Mouse (Mus musculus): ENCODE results near the gene Gm20388.

Gene Gm20388

GRCm38 (mm10) chr8:121721072-121721471, 1810.4 kb downstream of the Gm20388 start:
- DNase-seq (ENCODE audit: low spot score in 2 of 2) = no peak

DNA sequence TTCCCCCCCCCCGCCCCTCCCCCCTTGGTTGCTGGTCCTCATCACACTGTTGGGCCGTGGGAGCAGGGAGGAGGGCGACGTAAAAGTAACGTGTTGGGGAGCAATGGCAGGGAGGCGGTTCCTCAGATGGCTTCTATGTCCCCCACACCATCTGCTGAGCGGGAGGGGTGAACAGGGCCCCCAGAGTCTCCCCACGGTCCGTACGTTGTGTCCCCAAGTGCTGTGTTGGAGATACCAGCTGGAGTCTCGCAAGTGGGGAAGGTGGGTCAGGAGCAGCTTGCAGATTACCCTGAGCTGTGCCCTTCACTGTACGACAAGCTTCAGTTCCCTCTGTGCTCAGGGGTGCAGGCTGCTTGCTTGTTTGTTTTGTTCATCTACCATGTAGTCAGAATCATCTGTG, 1813.2 kb downstream of the Gm20388 start:
- no peak for DNase-seq (ENCODE audit: low spot score in 2 of 2)

DNA sequence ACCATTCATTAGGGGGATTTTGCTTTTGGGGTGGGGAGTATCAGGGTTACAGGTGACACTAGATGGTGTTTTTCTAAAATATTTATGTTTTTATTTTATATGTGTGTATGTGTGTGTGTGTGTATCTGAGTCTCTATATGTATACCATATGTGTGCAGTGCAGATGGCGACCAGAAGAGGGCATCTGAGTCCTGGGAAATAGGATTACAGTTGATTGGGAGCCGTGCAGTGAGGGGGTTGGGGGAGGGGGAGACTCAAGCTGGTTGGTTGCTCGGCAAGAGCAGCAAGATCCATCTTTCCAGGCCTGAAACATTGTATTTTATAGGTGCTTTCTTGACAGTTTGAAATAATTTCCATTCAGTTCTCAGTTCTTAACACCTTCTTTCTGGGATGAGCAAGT, 1816.5 kb downstream of the Gm20388 start:
- no peak for DNase-seq (ENCODE audit: low spot score in 2 of 2)

DNA sequence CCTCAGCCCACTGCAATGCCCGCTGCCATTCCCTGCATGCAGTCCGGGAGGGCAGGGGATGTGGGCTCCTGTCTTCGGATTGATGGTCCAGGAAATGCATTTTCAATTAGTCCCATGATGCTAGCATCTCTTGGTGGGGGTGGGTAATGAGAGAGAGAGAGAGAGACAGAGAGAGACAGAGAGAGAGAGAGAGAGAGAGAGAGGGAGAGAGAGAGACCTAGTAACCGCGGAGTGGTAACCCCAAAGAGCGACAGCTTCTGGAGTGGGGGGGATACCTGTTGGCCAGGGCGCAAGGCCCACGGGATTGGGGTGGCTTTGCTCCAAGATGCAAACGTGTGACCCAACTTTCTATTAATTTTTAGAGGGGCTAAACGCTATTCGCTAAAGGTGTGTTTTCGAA, 1818.7 kb downstream of the Gm20388 start, which contains the start of gene Jph3:
Gene Jph3, plus strand, starts transcription at position 301 of the 400 bp plus-strand sequence.
- DNase-seq (ENCODE audit: low spot score in 2 of 2) = no peak

DNA sequence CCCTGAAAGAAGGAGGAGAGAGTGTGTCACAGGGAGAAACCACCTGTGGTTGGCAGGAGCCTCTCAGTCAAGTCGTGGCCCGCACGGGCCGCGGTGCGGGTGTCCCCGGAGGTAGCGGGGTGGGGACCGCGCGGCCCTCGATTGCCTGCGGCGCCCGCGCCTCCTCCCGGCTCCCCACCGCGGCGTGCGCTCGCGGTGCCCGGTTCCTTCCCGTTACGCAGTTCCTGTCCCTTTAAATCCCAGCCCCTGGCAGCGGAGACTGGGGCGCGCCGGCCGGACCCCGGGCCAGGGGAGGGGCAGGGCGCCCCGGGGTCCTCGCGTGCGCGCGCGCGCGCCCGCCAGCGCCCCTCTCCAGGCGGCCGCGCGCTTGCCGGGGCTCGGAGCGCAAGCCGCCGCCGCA, 1819.1 kb downstream of the Gm20388 start:
- DNase-seq (ENCODE audit: low spot score in 2 of 2) = no peak

- DNase-seq (ENCODE audit: low spot score in 2 of 2) = no peak
Observed at GRCm38 (mm10) chr8:121730170-121730569, 1819.5 kb downstream of the Gm20388 start.

GRCm38 (mm10) chr8:121730646-121731045, 1820.0 kb downstream of the Gm20388 start:
- DNase-seq (ENCODE audit: low spot score in 2 of 2) = no peak

- no peak for DNase-seq (ENCODE audit: low spot score in 2 of 2)
Observed at GRCm38 (mm10) chr8:121731060-121731459, 1820.4 kb downstream of the Gm20388 start.

GRCm38 (mm10) chr8:121731471-121732333, 1821.1 kb downstream of the Gm20388 start:
- DNase-seq (ENCODE audit: low spot score in 2 of 2) = peak; percentile 53 to 64

DNA sequence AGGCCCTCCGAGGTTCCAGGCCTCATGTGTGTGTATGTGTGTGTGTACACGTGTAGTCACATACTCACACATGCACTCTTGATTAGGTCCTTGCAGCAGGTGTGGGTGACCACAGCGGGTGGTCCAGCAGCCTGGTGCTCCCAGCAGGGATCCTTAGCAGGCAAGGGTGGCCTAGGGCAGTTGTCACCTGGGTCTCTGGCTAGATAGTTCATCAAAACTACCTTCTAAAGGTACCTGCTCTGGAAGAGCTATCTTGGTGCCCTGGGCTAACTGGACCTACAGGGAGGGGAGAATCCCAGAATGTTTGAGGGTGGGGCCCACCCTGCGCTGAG, 1821.7 kb downstream of the Gm20388 start:
- no peak for DNase-seq (ENCODE audit: low spot score in 2 of 2)

DNA sequence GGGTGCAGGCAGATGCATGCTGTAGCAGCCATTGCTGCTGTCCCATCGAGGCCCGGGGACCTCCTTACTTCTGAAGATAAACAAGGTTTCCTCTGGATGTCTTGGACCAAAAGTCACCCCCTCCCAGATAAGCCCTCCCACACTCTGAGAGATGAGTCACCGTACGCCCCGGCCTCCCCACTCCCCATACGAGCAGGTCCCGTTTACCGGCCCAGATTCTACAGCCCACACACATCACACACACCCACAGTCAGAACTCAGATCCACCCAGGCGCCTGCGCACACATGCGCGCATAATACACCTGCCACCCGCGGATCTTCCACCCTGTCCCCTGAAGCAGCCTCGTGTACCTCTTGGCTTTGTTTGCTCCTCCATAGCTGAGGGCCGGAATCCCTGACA, 1823.6 kb downstream of the Gm20388 start:
- peak; percentile 78 to 85 for DNase-seq (ENCODE audit: low spot score in 2 of 2)

DNA sequence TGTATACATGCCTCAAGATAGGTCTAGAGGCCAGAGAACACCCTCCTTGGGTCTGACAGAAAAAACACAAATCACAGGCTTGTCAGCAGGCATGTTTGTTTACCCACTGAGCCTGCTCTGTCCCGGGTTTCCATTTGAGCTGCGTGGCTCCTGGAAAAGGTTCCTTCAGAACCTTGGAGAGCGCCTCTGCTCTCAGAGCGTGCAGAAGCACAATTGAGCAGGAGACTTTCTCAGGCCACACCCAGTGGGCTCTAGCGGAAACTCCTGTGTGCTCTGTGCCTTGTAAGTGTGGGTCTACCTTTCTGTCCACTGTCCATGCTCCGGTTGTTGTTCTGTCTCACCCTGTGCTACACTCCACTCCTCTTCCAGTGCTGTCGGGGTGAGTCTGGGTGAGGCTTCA, 1825.6 kb downstream of the Gm20388 start:
- DNase-seq (ENCODE audit: low spot score in 2 of 2) = no peak

GRCm38 (mm10) chr8:121740721-121741120, 1830.1 kb downstream of the Gm20388 start:
- no peak for DNase-seq (ENCODE audit: low spot score in 2 of 2)

GRCm38 (mm10) chr8:121749501-121749900, 1838.9 kb downstream of the Gm20388 start:
- DNase-seq (ENCODE audit: low spot score in 2 of 2) = no peak

GRCm38 (mm10) chr8:121750512-121750911, 1839.9 kb downstream of the Gm20388 start:
- DNase-seq (ENCODE audit: low spot score in 2 of 2) = no peak

DNA sequence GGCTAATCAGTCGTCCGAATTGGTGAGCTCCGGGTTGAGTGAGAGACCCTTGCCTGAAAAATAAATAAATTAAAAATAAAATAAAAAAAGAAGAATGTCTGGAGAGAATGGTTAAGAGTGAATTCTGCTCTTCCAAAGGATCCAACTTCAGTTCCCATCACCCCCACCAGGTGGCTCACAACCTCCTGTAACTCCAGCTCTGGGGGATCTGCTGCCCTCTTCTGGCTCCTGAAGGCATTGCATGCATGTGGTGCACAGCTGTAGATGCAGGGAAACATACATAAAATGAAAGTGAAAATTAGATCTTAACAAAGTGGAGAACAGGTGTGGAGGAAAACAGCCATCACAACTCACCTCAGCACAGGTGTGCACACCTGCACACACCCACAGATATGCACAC, 1840.8 kb downstream of the Gm20388 start:
- no peak for DNase-seq (ENCODE audit: low spot score in 2 of 2)

DNA sequence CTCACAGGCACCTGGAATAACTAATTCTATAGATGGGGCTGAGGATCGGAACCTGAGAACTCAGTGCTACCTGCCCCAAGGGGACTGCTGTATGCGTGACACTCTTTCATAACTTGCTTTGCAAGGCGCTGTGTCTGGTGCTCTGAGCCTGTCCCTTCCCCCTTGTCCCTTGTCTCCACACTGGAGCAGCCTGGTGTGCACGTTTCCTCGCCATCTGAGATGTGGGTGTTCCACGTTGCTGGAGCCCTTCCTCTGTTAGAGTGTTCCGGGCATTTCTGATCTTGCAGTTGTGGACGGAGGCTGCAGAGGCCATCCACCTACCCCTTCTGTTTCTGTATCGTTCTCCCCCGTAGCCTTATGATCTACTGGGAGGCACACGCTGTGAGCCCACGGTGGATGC, 1847.8 kb downstream of the Gm20388 start:
- DNase-seq (ENCODE audit: low spot score in 2 of 2) = peak in 1 of 2 experiments; percentile 64

DNA sequence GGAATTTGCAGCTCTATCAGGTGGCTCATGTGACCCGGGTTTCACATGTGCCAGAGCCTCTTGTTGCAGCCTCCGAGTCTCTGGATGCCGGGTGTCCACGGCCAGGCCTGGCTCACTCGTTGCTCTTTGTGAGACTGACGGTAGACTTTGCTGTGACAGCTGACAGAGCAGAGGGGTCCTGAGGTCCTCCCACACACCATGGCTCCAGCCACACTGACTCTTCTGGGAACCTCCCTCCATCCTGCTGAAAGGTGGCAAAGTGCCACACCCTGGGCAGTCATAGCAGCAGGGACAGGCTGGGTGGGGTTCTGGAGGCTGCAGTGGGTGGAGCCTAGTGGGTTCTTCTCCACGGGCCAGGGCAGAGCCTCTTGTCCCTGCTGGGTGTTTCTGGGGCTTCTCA, 1849.8 kb downstream of the Gm20388 start:
- no peak for DNase-seq (ENCODE audit: low spot score in 2 of 2)

GRCm38 (mm10) chr8:121761480-121761879, 1850.8 kb downstream of the Gm20388 start:
- no peak for DNase-seq (ENCODE audit: low spot score in 2 of 2)

- DNase-seq (ENCODE audit: low spot score in 2 of 2) = no peak
Observed at GRCm38 (mm10) chr8:121762999-121763699, 1852.5 kb downstream of the Gm20388 start.

DNA sequence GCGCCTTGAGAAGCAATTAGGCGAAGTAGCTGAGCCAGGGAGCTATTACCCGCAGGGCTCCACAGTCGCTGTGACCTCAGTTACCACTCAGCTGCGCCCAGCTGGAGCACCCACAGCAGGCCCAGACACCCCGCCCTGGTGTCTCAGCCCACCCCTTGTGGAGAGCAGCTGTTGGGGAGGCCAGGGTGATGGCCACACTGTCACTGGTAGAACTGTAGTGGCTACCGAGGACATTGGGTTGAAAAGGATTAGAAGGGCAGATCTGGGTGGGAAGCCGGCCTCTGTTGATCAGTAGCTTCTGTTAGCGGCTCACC, 1853.0 kb downstream of the Gm20388 start:
- DNase-seq (ENCODE audit: low spot score in 2 of 2) = no peak

- peak in 1 of 2 experiments; percentile 43 for DNase-seq (ENCODE audit: low spot score in 2 of 2)
Observed at GRCm38 (mm10) chr8:121765594-121766138, 1855.0 kb downstream of the Gm20388 start.

- no peak for DNase-seq (ENCODE audit: low spot score in 2 of 2)
Observed at GRCm38 (mm10) chr8:121769095-121769494, 1858.5 kb downstream of the Gm20388 start.

Measured in right cerebral cortex, postnatal 36 days (tissue).